Mouse (Mus musculus) kidney, postnatal 14 days (tissue): ENCODE measurements around the gene Nxn.

Source experiments
- DNase-seq: peaks from one replicate; pipeline ENCODE4 v3.0.0; 2022; ENCODE audit warnings: mixed read lengths

Gene Nxn

GRCm38 (mm10) chr11:76294078-76294477, 104.9 kb downstream of the Nxn start:
- no peak for DNase-seq

- DNase-seq = peak; percentile 67
Measured at GRCm38 (mm10) chr11:76292831-76293230, 106.1 kb downstream of the Nxn start.

- DNase-seq = peak; percentile 81
Measured at GRCm38 (mm10) chr11:76292398-76292797, 106.5 kb downstream of the Nxn start.

GRCm38 (mm10) chr11:76291960-76292359, 107.0 kb downstream of the Nxn start:
- no peak for DNase-seq

GRCm38 (mm10) chr11:76290367-76290766, 108.6 kb downstream of the Nxn start:
- DNase-seq = no peak

GRCm38 (mm10) chr11:76288645-76289044, 110.3 kb downstream of the Nxn start:
- DNase-seq = no peak

GRCm38 (mm10) chr11:76287301-76287700, 111.6 kb downstream of the Nxn start:
- no peak for DNase-seq

- DNase-seq = no peak
Measured at GRCm38 (mm10) chr11:76286534-76287126, 112.3 kb downstream of the Nxn start.

GRCm38 (mm10) chr11:76285431-76286075, 113.4 kb downstream of the Nxn start:
- DNase-seq = peak; percentile 80

GRCm38 (mm10) chr11:76283841-76284240, 115.1 kb downstream of the Nxn start:
- DNase-seq = no peak

GRCm38 (mm10) chr11:76279971-76280370, 119.0 kb downstream of the Nxn start:
- DNase-seq = peak; percentile 51

GRCm38 (mm10) chr11:76278960-76279852, 119.7 kb downstream of the Nxn start:
- DNase-seq = no peak

GRCm38 (mm10) chr11:76272440-76272839, 126.5 kb downstream of the Nxn start:
- peak; percentile 49 for DNase-seq

- DNase-seq = no peak
Measured at GRCm38 (mm10) chr11:76268521-76269065, 130.3 kb downstream of the Nxn start.

GRCm38 (mm10) chr11:76268001-76268459, 130.9 kb downstream of the Nxn start:
- no peak for DNase-seq

GRCm38 (mm10) chr11:76267550-76267949, 131.4 kb downstream of the Nxn start:
- no peak for DNase-seq

GRCm38 (mm10) chr11:76262611-76263351, 136.2 kb downstream of the Nxn start:
- DNase-seq = no peak

GRCm38 (mm10) chr11:76261224-76261623, 137.7 kb downstream of the Nxn start:
- peak; percentile 48 for DNase-seq

- DNase-seq = no peak
Measured at GRCm38 (mm10) chr11:76260208-76261050, 138.5 kb downstream of the Nxn start.

- DNase-seq = no peak
Measured at GRCm38 (mm10) chr11:76258511-76258910, 140.4 kb downstream of the Nxn start.

- DNase-seq = no peak
Measured at GRCm38 (mm10) chr11:76257386-76257785, 141.6 kb downstream of the Nxn start.

- no peak for DNase-seq
Measured at GRCm38 (mm10) chr11:76256129-76256528, 142.8 kb downstream of the Nxn start.
